ENCODE assay signal across 7 mouse cellular contexts in genomic region chr2:106431141-106431540, GRCm38 (mm10).
DNase-seq lines count a peak whose midpoint lies in the region; ATAC-seq and TF ChIP-seq lines count a peak whose summit lies in the region.

No protein-coding gene starts in this region.

- 21% methylated on average over 8 of the region's 8 CpGs for WGBS in hindbrain, postnatal 0 days
- WGBS in midbrain, embryonic 11.5 days, result 29% methylated on average over 8 of the region's 8 CpGs
- WGBS in stomach, embryonic 15.5 days, result 42% methylated on average over 8 of the region's 8 CpGs

- H3K9me3 ChIP-seq in hindbrain, postnatal 0 days (ENCODE audit: low read length), result no peaks in the 10 kb centered on the region
- H3K9me3 ChIP-seq in midbrain, embryonic 11.5 days (ENCODE audit: control insufficient read depth, low read length), result no peaks in the 10 kb centered on the region
- no peaks in the 10 kb centered on the region for H3K9me3 ChIP-seq in stomach, embryonic 15.5 days

- peak; percentile 79 for DNase-seq in adrenal gland, postnatal 14 days
- DNase-seq in cerebellum, postnatal 25 days, result peak; percentile 79 to 83
- peak; percentile 71 to 74 for DNase-seq in frontal cortex, postnatal 25 days (ENCODE audit: low spot score in 2 of 2)
- DNase-seq in hindbrain, postnatal 0 days (ENCODE audit: low spot score), result peak; percentile 88
- DNase-seq in left cerebral cortex, adult 2 months (ENCODE audit: extremely low spot score in 1 of 2, low spot score in 2 of 2), result peak; percentile 71 to 77
- peak; percentile 96 for DNase-seq in midbrain, embryonic 11.5 days (ENCODE audit: low spot score, missing footprints)

- H3K36me3 ChIP-seq in hindbrain, postnatal 0 days (ENCODE audit: insufficient read depth, low read length), result no peaks in the 10 kb centered on the region
- H3K36me3 ChIP-seq in midbrain, embryonic 11.5 days (ENCODE audit: control insufficient read depth, insufficient read depth, low read length), result no peaks in the 10 kb centered on the region
- H3K36me3 ChIP-seq in stomach, embryonic 15.5 days, result no peaks in the 10 kb centered on the region

- ATAC-seq in hindbrain, postnatal 0 days, result peak; percentile 66
- ATAC-seq in midbrain, embryonic 11.5 days (ENCODE audit: low FRiP score), result peak; percentile 60; the same call in 1 of the 2 replicates
- no peak for ATAC-seq in stomach, embryonic 15.5 days (ENCODE audit: insufficient read depth, low FRiP score, low read depth)

- 0 out of 2 replicates have a peak overlapping the region, but pooled peaks have one; percentile 30 for H3K9ac ChIP-seq in hindbrain, postnatal 0 days (replicated peaks; ENCODE audit: low read length)
- no peak overlapping the region for H3K9ac ChIP-seq in midbrain, embryonic 11.5 days (ENCODE audit: low read length)
- no peak overlapping the region for H3K9ac ChIP-seq in stomach, embryonic 15.5 days

- no peaks in the 10 kb centered on the region for H3K4me1 ChIP-seq in hindbrain, postnatal 0 days (ENCODE audit: insufficient read depth, low read length)
- peaks cover 5% of the 10 kb centered on the region; the same call in 1 of the 2 replicates for H3K4me1 ChIP-seq in midbrain, embryonic 11.5 days (ENCODE audit: control insufficient read depth, insufficient read depth, low read length)
- H3K4me1 ChIP-seq in stomach, embryonic 15.5 days, result no peaks in the 10 kb centered on the region

- peak; percentile 95 for TF ChIP-seq CTCF in hindbrain, postnatal 0 days (IDR thresholded peaks at IDR 0.05; ENCODE audit: low read depth)
- peak; percentile 94 for TF ChIP-seq CTCF in left cerebral cortex, adult 2 months (IDR thresholded peaks at IDR 0.05)

- no peak overlapping the region for H3K27ac ChIP-seq in hindbrain, postnatal 0 days
- no peak overlapping the region for H3K27ac ChIP-seq in left cerebral cortex, adult 2 months
- no peak overlapping the region for H3K27ac ChIP-seq in midbrain, embryonic 11.5 days (ENCODE audit: low read depth, low read length)
- no peak overlapping the region for H3K27ac ChIP-seq in stomach, embryonic 15.5 days

- intact Hi-C loops in left cerebral cortex, adult 2 months (cut with DNase I), result loop anchor here (1.0 to 10.0 kb wide), 3 partner anchors 262 to 1454 kb away; partner anchors contain the start of gene Mpped2

- H3K4me2 ChIP-seq in hindbrain, postnatal 0 days (ENCODE audit: low read depth, low read length), result peak overlapping the region; percentile 62
- H3K4me2 ChIP-seq in midbrain, embryonic 11.5 days, result peak overlapping the region; percentile 44
- peak overlapping the region; percentile 13; the same call in 1 of the 2 replicates for H3K4me2 ChIP-seq in stomach, embryonic 15.5 days

- H3K4me3 ChIP-seq in hindbrain, postnatal 0 days (ENCODE audit: low read length), result peak overlapping the region; percentile 21
- peak overlapping the region; percentile 41 for H3K4me3 ChIP-seq in left cerebral cortex, adult 2 months
- no peak overlapping the region for H3K4me3 ChIP-seq in midbrain, embryonic 11.5 days (ENCODE audit: low read depth, low read length)
- no peak overlapping the region for H3K4me3 ChIP-seq in stomach, embryonic 15.5 days (replicated peaks)

- H3K27me3 ChIP-seq in hindbrain, postnatal 0 days (ENCODE audit: insufficient read depth, low read length), result no peaks in the 10 kb centered on the region
- H3K27me3 ChIP-seq in midbrain, embryonic 11.5 days (ENCODE audit: control insufficient read depth, insufficient read depth, low read length), result no peaks in the 10 kb centered on the region; the same call in 1 of the 2 replicates
- no peaks in the 10 kb centered on the region for H3K27me3 ChIP-seq in stomach, embryonic 15.5 days (replicated peaks)

Comparison
In these comparisons a context has a peak if more than half of its experiments do, and no peak if none do; other contexts are left out.
1. H3K4me3 ChIP-seq: peak in hindbrain, postnatal 0 days (single experiment) and left cerebral cortex, adult 2 months (single experiment); none in midbrain, embryonic 11.5 days (single experiment) and stomach, embryonic 15.5 days (single experiment).
2. Peak in every context shown above with its lines, with median percentiles within 50 percentile points of each other: DNase-seq and H3K4me2 ChIP-seq.